Mouse (Mus musculus): ENCODE data around the gene Nup188.

Nup188 gene

GRCm38 (mm10) chr2:30256616-30257350 is 29.4 kb upstream of the Nup188 start:
- in situ Hi-C loops (cut with MboI; ENCODE audit: unreplicated experiment in 2 of 2): loop anchor here in 1 of 2 experiments (5.0 kb wide), 1 partner anchor 84 kb away; the partner anchor contains the start of gene Endog

GRCm38 (mm10) chr2:30257699-30258460 is 28.3 kb upstream of the Nup188 start:
- in situ Hi-C loops (cut with MboI; ENCODE audit: unreplicated experiment in 2 of 2): loop anchor here in 1 of 2 experiments (5.0 kb wide), 1 partner anchor 86 kb away; the partner anchor contains the start of gene Endog

GRCm38 (mm10) chr2:30258600-30258999 is 27.6 kb upstream of the Nup188 start:
- in situ Hi-C loops (cut with MboI; ENCODE audit: unreplicated experiment in 2 of 2): loop anchor here in 1 of 2 experiments (5.0 kb wide), 1 partner anchor 86 kb away; the partner anchor contains the start of gene Endog

- in situ Hi-C loops (cut with MboI; ENCODE audit: unreplicated experiment in 2 of 2): loop anchor here in 1 of 2 experiments (5.0 kb wide), 1 partner anchor 87 kb away; the partner anchor contains the start of gene Endog
Measured at GRCm38 (mm10) chr2:30259131-30260064, 26.8 kb upstream of the Nup188 start.

- in situ Hi-C loops (cut with MboI; ENCODE audit: unreplicated experiment in 2 of 2): no loop called here
Measured at GRCm38 (mm10) chr2:30261064-30261736, 25.0 kb upstream of the Nup188 start.

GRCm38 (mm10) chr2:30261921-30262839 is 24.0 kb upstream of the Nup188 start:
- in situ Hi-C loops (cut with MboI; ENCODE audit: unreplicated experiment in 2 of 2): no loop called here

GRCm38 (mm10) chr2:30262840-30263441 is 23.3 kb upstream of the Nup188 start:
- in situ Hi-C loops (cut with MboI; ENCODE audit: unreplicated experiment in 2 of 2): no loop called here

GRCm38 (mm10) chr2:30263811-30264210 is 22.4 kb upstream of the Nup188 start:
- in situ Hi-C loops (cut with MboI; ENCODE audit: unreplicated experiment in 2 of 2): no loop called here

- in situ Hi-C loops (cut with MboI; ENCODE audit: unreplicated experiment in 2 of 2): loop anchor here in 1 of 2 experiments (5.0 kb wide), 1 partner anchor 73 kb away; no protein-coding TSS in a partner anchor
Measured at GRCm38 (mm10) chr2:30264671-30265519, 21.3 kb upstream of the Nup188 start.

GRCm38 (mm10) chr2:30265767-30266253 is 20.4 kb upstream of the Nup188 start, which contains the start of gene Phyhd1:
TSS of gene Phyhd1 (plus strand) at chr2:30266203.
- in situ Hi-C loops (cut with MboI; ENCODE audit: unreplicated experiment in 2 of 2): loop anchor here in 1 of 2 experiments (5.0 kb wide), 1 partner anchor 74 kb away; no protein-coding TSS in a partner anchor

- in situ Hi-C loops (cut with MboI; ENCODE audit: unreplicated experiment in 2 of 2): loop anchor here in 1 of 2 experiments (5.0 kb wide), 1 partner anchor 74 kb away; no protein-coding TSS in a partner anchor
Measured at GRCm38 (mm10) chr2:30266392-30266941, 19.7 kb upstream of the Nup188 start.

- in situ Hi-C loops (cut with MboI; ENCODE audit: unreplicated experiment in 2 of 2): loop anchor here in 1 of 2 experiments (5.0 kb wide), 1 partner anchor 75 kb away; no protein-coding TSS in a partner anchor
Measured at GRCm38 (mm10) chr2:30267466-30267865, 18.7 kb upstream of the Nup188 start.

- in situ Hi-C loops (cut with MboI; ENCODE audit: unreplicated experiment in 2 of 2): loop anchor here in 1 of 2 experiments (5.0 kb wide), 1 partner anchor 76 kb away; no protein-coding TSS in a partner anchor
Measured at GRCm38 (mm10) chr2:30268371-30268770, 17.8 kb upstream of the Nup188 start.

- in situ Hi-C loops (cut with MboI; ENCODE audit: unreplicated experiment in 2 of 2): loop anchor here in 1 of 2 experiments (5.0 kb wide), 1 partner anchor 77 kb away; no protein-coding TSS in a partner anchor
Measured at GRCm38 (mm10) chr2:30269241-30269990, 16.8 kb upstream of the Nup188 start.

GRCm38 (mm10) chr2:30270134-30270533 is 16.1 kb upstream of the Nup188 start:
- in situ Hi-C loops (cut with MboI; ENCODE audit: unreplicated experiment in 2 of 2): loop anchor here in 1 of 2 experiments (10.0 kb wide), 1 partner anchor 165 kb away; no protein-coding TSS in a partner anchor

Data from v-Abl transformed pro-B cells (cell line).